In genomic region chr3:51748436-51749376, GRCm38 (mm10) we compare ENCODE assay signal across 8 mouse cellular contexts.
A peak's percentile ranks its signal among the peaks of the same experiment; 100 is the strongest.
DNase-seq lines count a peak whose midpoint lies in the region; ATAC-seq lines count a peak whose summit lies in the region.

No protein-coding gene starts in this region.

- no peaks in the 10 kb centered on the region for H3K9me3 ChIP-seq in heart, embryonic 10.5 days
- no peaks in the 10 kb centered on the region for H3K9me3 ChIP-seq in hindbrain, embryonic 16.5 days (ENCODE audit: control insufficient read depth, low read length)

- H3K4me2 ChIP-seq in hindbrain, embryonic 16.5 days (ENCODE audit: low read length) = no peak overlapping the region

- H3K27me3 ChIP-seq in heart, embryonic 10.5 days (ENCODE audit: insufficient read depth, poor library complexity, severe bottlenecking) = no peaks in the 10 kb centered on the region
- H3K27me3 ChIP-seq in hindbrain, embryonic 16.5 days (replicated peaks; ENCODE audit: control insufficient read depth, insufficient read depth, low read length) = no peaks in the 10 kb centered on the region

- H3K4me1 ChIP-seq in heart, embryonic 10.5 days = peaks cover 57% of the 10 kb centered on the region
- H3K4me1 ChIP-seq in hindbrain, embryonic 16.5 days (ENCODE audit: control insufficient read depth, insufficient read depth, low read depth, low read length) = peaks cover 27% of the 10 kb centered on the region

- DNase-seq in heart, embryonic 10.5 days (ENCODE audit: low spot score) = no peak
- DNase-seq in heart, adult 18-20 months = no peak
- DNase-seq in retina, postnatal 1 day = peak; percentile 46
- no peak for DNase-seq in retina, embryonic 14.5 days (ENCODE audit: low spot score)
- peak; percentile 24 for DNase-seq in skeletal muscle tissue, adult 2 months (ENCODE audit: low read depth, low spot score)
- no peak for DNase-seq in right cerebral cortex, postnatal 14 days
- DNase-seq in B cell, adult 2 months = no peak

- H3K9ac ChIP-seq in hindbrain, embryonic 16.5 days (ENCODE audit: low read depth, low read length) = peak overlapping the region; percentile 10; the same call in 1 of the 2 replicates

- H3K27ac ChIP-seq in heart, embryonic 10.5 days = peak overlapping the region; percentile 89
- peak overlapping the region; percentile 77 for H3K27ac ChIP-seq in hindbrain, embryonic 16.5 days (ENCODE audit: low read depth, low read length)

- no peaks in the 10 kb centered on the region for H3K36me3 ChIP-seq in heart, embryonic 10.5 days
- no peaks in the 10 kb centered on the region for H3K36me3 ChIP-seq in hindbrain, embryonic 16.5 days (ENCODE audit: control insufficient read depth, insufficient read depth, low read length)

- 74% methylated on average over 17 of the region's 17 CpGs for WGBS in heart, embryonic 10.5 days
- 50% methylated on average over 17 of the region's 17 CpGs for WGBS in hindbrain, embryonic 16.5 days

- H3K4me3 ChIP-seq in heart, embryonic 10.5 days = no peak overlapping the region
- no peak overlapping the region for H3K4me3 ChIP-seq in hindbrain, embryonic 16.5 days (ENCODE audit: low read length)

- peak; percentile 38 for ATAC-seq in hindbrain, embryonic 16.5 days

Comparison
In these comparisons a context has a peak if more than half of its experiments do, and no peak if none do; other contexts are left out.
1. DNase-seq: peak in retina, postnatal 1 day (single experiment) and skeletal muscle tissue, adult 2 months (single experiment); none in heart, embryonic 10.5 days (single experiment), heart, adult 18-20 months (0 of 2), retina, embryonic 14.5 days (single experiment), right cerebral cortex, postnatal 14 days (single experiment) and B cell, adult 2 months (0 of 2).